Mouse (Mus musculus): ENCODE data around the gene Olfr694. TPM values are rescaled to one million over a fixed set of nuclear protein-coding genes. Genes with fewer than 3 reads are reported as not detected.

Gene Olfr694
- polyA plus RNA-seq, 2 experiments = not detected

DNA sequence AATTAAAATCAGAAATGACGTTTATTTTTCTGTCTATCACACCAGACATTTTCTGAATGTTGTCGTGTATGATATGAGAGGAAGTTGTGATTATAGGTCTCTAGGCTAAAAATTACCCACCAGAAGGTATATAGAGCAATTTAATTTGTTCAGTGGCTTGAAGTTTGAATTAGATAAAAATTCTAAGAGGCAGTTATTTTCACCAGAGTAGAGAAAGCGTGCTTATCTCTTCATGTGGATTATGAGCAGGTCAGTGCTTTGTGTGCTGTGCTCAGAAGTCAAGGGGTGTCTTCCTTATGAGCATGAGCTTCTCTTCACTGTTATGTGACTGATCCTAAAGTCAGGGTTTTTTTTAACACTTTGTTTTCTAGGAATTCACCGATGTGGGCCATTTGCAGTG lies 56.1 kb downstream of the Olfr694 start:
- Histone ChIP-seq H3K4me1 (ENCODE audit: control insufficient read depth, insufficient read depth, low read length) (no peaks in the 10 kb centered on the region), H3K27ac (replicated peaks; ENCODE audit: low read depth, low read length) (no peak overlapping the region), H3K4me2 (replicated peaks; ENCODE audit: low read depth, low read length, severe bottlenecking) (no peak overlapping the region), H3K9me3 (ENCODE audit: control insufficient read depth, low read length) (no peaks in the 10 kb centered on the region), H3K36me3 (ENCODE audit: control insufficient read depth, insufficient read depth, low read length) (no peaks in the 10 kb centered on the region), H3K4me3 (replicated peaks; ENCODE audit: low read length) (no peak overlapping the region), H3K27me3 (ENCODE audit: control insufficient read depth, insufficient read depth, low read length) (no peaks in the 10 kb centered on the region), H3K9ac (ENCODE audit: low read depth, low read length, severe bottlenecking) (no peak overlapping the region)
- ATAC-seq (ENCODE audit: low FRiP score, low read depth) (no peak), DNase-seq (ENCODE audit: low spot score) (no peak)
- WGBS = 83% methylated on average over 4 of the region's 4 CpGs
- no peak for TF ChIP-seq POLR2A (IDR thresholded peaks at IDR 0.05; ENCODE audit: borderline replicate concordance, extremely low read depth, insufficient read depth, insufficient read length)

Other genes starting within 250 kb of the Olfr694 start
- gene Olfr693, start 11.2 kb downstream of the Olfr694 start, polyA plus RNA-seq (2012; rRNA removed) = not detected in 2 replicates
- not detected in 2 replicates for gene Olfr693, start 11.2 kb downstream of the Olfr694 start, polyA plus RNA-seq (2014; fragmentation: Nextera tagmentation; extraction: Ambion mirVana)
- not detected in 2 replicates for gene Olfr695, start 24.6 kb upstream of the Olfr694 start, polyA plus RNA-seq (2012; rRNA removed)
- not detected in 2 replicates for gene Olfr695, start 24.6 kb upstream of the Olfr694 start, polyA plus RNA-seq (2014; fragmentation: Nextera tagmentation; extraction: Ambion mirVana)
- gene Olfr697, start 50.6 kb upstream of the Olfr694 start, polyA plus RNA-seq (2012; rRNA removed) = not detected in 2 replicates
- gene Olfr697, start 50.6 kb upstream of the Olfr694 start, polyA plus RNA-seq (2014; fragmentation: Nextera tagmentation; extraction: Ambion mirVana) = not detected in 2 replicates
- gene Olfr698, start 63.6 kb upstream of the Olfr694 start, polyA plus RNA-seq (2012; rRNA removed) = not detected in 2 replicates
- gene Olfr698, start 63.6 kb upstream of the Olfr694 start, polyA plus RNA-seq (2014; fragmentation: Nextera tagmentation; extraction: Ambion mirVana) = not detected in 2 replicates
- gene Olfr699, start 101.4 kb upstream of the Olfr694 start, polyA plus RNA-seq (2012; rRNA removed) = not detected in 2 replicates
- not detected in 2 replicates for gene Olfr699, start 101.4 kb upstream of the Olfr694 start, polyA plus RNA-seq (2014; fragmentation: Nextera tagmentation; extraction: Ambion mirVana)
- not detected in 2 replicates for gene Olfr700, start 117.0 kb upstream of the Olfr694 start, polyA plus RNA-seq (2012; rRNA removed)
- not detected in 2 replicates for gene Olfr700, start 117.0 kb upstream of the Olfr694 start, polyA plus RNA-seq (2014; fragmentation: Nextera tagmentation; extraction: Ambion mirVana)
- gene Olfr701, start 122.3 kb upstream of the Olfr694 start, polyA plus RNA-seq (2012; rRNA removed) = 0.13 TPM in 1 of 2 replicates, not detected in the other
- gene Olfr701, start 122.3 kb upstream of the Olfr694 start, polyA plus RNA-seq (2014; fragmentation: Nextera tagmentation; extraction: Ambion mirVana) = not detected in 2 replicates
- not detected in 2 replicates for gene Olfr702, start 142.1 kb upstream of the Olfr694 start, polyA plus RNA-seq (2012; rRNA removed)
- not detected in 2 replicates for gene Olfr702, start 142.1 kb upstream of the Olfr694 start, polyA plus RNA-seq (2014; fragmentation: Nextera tagmentation; extraction: Ambion mirVana)
- not detected in 2 replicates for gene Olfr703, start 151.5 kb upstream of the Olfr694 start, polyA plus RNA-seq (2012; rRNA removed)
- gene Olfr703, start 151.5 kb upstream of the Olfr694 start, polyA plus RNA-seq (2014; fragmentation: Nextera tagmentation; extraction: Ambion mirVana) = not detected in 2 replicates
- not detected in 2 replicates for gene Olfr704, start 171.4 kb upstream of the Olfr694 start, polyA plus RNA-seq (2012; rRNA removed)
- gene Olfr704, start 171.4 kb upstream of the Olfr694 start, polyA plus RNA-seq (2014; fragmentation: Nextera tagmentation; extraction: Ambion mirVana) = not detected in 2 replicates
- gene Olfr705, start 185.1 kb upstream of the Olfr694 start, polyA plus RNA-seq (2012; rRNA removed) = not detected in 2 replicates
- gene Olfr705, start 185.1 kb upstream of the Olfr694 start, polyA plus RNA-seq (2014; fragmentation: Nextera tagmentation; extraction: Ambion mirVana) = not detected in 2 replicates
- not detected in 2 replicates for gene Olfr706, start 196.3 kb upstream of the Olfr694 start, polyA plus RNA-seq (2012; rRNA removed)
- gene Olfr706, start 196.3 kb upstream of the Olfr694 start, polyA plus RNA-seq (2014; fragmentation: Nextera tagmentation; extraction: Ambion mirVana) = not detected in 2 replicates
- gene Olfr707, start 209.4 kb upstream of the Olfr694 start, polyA plus RNA-seq (2012; rRNA removed) = not detected in 2 replicates
- not detected in 2 replicates for gene Olfr707, start 209.4 kb upstream of the Olfr694 start, polyA plus RNA-seq (2014; fragmentation: Nextera tagmentation; extraction: Ambion mirVana)
- not detected in 2 replicates for gene Olfr1532-ps1, start 216.2 kb upstream of the Olfr694 start, polyA plus RNA-seq (2012; rRNA removed)
- gene Olfr1532-ps1, start 216.2 kb upstream of the Olfr694 start, polyA plus RNA-seq (2014; fragmentation: Nextera tagmentation; extraction: Ambion mirVana) = not detected in 2 replicates
- not detected in 2 replicates for gene Olfr709-ps1, start 240.4 kb upstream of the Olfr694 start, polyA plus RNA-seq (2012; rRNA removed)
- gene Olfr709-ps1, start 240.4 kb upstream of the Olfr694 start, polyA plus RNA-seq (2014; fragmentation: Nextera tagmentation; extraction: Ambion mirVana) = not detected in 2 replicates